Mouse (Mus musculus): Measurements from ENCODE around the gene Serping1. TPM values are rescaled to one million over a fixed set of nuclear protein-coding genes. Genes with fewer than 3 reads are reported as not detected.

Serping1 gene
- total RNA-seq, 2 experiments from 2014 or later: 7.4 to 8.4 TPM

DNA sequence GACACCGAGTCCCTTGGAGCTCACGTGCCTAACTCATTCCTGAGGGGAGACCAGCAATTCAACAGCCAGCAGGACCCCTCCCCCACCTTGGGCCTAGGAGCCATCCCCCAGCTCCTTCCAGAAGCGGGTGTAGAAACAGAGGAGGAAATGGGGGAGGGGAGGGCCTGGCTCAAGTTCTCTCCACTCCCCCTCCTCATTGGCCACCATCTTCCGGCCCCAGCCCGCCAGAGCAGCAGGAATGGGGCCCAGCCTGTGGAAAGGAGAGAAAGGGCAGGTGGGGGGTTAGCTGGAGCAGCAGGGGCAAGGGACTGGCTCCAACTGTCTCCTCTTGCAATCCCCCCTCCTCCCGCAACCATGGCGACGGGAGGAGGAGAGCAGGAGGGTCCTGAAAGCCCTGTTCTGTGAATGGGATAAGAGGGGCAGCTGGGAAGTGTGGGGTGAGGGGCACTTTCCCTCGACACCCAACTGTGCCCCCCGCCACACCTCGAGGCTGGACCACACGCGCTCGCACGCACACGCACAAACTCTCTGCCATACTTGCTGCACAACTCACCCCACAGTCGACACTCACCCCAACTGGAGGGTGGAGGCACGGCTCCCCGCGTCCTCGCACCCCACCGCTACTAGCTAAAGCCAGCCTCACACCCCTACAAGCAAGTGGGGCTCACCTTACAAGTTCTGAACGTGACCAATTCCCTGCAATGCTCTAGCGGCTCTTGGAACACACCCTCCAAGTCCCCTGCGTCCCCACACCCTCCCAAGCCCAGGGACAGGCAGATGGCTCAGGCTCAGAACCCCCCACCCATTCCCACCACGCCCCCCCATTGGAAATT lies 32.6 kb downstream of the Serping1 start:
- peak overlapping the region; percentile 78 for H3K27ac ChIP-seq
- DNase-seq (ENCODE audit: low spot score in 2 of 2): no peak
- peak overlapping the region; percentile 74 for H3K4me3 ChIP-seq
- no peak for TF ChIP-seq CTCF (conservative IDR thresholded peaks at IDR 0.05)

DNA sequence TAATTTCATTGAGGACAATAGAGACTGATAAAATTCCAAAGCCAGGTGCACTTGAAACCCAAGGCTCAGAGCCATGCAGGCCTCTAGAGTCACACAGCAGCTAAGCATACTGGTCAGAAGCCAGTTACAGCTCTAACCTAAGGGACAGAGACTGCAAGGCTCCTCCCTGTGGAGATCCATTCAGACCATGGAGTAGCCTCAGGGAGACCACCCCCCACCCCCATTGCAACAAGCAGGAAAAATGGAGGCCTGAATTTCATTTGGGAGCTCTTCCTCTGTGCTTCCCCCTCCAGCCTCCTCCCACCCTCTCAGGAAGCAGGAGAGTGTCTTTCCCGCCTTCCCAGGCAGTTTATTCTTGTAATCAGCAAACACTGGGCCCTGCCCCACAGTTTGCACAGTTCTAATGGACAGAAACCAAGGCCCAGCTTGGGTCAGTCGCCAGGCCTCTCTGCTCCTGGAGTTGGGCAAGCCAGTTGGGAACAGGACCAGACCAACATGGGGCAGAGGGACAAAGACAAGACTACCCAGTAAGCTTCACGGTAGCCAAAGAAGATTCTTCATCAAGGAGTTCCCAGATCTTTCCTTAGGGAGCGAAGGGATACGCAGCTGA lies 33.3 kb downstream of the Serping1 start:
- no peak for DNase-seq (ENCODE audit: low spot score in 2 of 2)
- Histone ChIP-seq H3K4me3 (peak overlapping the region; percentile 74), H3K27ac (peak overlapping the region; percentile 78; the same call in 1 of the 2 replicates)
- TF ChIP-seq CTCF (conservative IDR thresholded peaks at IDR 0.05): no peak

DNA sequence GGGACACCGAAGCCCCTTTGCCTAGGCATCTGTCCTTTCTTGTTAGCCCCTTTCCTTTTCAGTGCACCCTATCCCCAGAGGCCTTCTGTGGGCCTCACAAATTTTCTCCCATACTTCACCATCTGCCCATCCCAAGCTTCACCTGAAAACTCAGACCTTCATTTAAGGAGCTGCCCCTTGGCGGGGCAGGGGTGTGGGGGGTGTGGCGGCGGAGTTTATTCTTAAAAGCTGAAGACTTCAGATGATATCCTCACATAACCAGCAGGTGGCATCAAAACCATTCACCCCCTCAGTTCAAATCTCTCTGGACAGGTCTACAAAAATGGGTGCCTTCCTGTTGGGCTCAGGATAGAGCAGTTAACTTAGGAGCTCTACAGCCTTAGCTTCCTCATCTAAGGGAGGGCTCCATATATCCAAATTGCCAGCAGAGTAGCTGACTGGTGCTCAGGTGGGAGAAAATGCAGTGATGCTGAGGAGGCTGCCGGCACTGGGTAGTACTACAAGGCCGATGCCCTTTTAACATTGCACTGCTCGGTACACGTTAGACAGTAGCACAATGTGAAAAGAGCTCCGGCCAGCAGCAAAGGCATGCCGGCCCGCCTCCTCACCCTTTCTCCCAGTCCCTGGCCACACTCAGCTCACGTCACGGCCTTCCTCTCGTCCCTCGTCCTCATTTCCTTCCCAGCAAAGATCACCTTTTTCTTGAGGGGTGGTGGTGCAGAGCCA lies 34.5 kb downstream of the Serping1 start:
- no peak for DNase-seq (ENCODE audit: low spot score in 2 of 2)
- no peak overlapping the region for H3K4me3 ChIP-seq
- peak; percentile 64 for TF ChIP-seq CTCF (conservative IDR thresholded peaks at IDR 0.05)
- H3K27ac ChIP-seq: no peak overlapping the region

DNA sequence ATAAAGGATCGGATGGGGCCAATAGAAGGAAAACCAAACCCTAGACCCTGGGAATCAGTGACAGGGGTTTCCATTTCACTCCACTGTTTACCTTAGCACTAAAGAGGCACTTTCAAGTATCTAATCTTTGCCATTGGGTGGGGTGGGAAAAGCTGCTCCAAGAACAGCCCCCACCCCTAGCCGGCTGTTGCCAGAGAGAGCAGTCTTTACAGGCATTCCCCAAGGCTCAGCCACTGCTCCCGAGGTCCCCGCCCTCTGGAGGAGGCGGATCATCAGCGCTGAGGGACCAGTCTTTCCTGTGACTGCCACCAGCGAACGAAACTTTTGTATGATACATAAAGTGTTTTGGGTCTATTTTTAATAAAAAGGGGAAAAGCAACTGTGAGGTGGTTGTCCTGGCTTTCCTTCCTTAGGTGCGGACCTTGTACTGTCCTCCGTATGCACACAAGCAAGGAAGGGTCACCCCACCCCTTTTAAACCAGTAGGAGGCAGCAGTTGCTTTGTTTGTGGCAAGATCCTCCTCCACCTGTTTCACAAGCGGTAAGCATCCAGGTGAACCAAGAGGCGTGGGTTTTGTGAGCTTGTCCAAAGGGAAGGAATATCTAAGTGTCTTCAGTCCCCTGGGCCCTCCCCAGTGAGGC lies 36.9 kb downstream of the Serping1 start:
- no peak overlapping the region for H3K27ac ChIP-seq
- TF ChIP-seq CTCF (conservative IDR thresholded peaks at IDR 0.05): peak; percentile 61
- no peak overlapping the region; the same call in 1 of the 2 replicates for H3K4me3 ChIP-seq
- no peak for DNase-seq (ENCODE audit: low spot score in 2 of 2)

DNA sequence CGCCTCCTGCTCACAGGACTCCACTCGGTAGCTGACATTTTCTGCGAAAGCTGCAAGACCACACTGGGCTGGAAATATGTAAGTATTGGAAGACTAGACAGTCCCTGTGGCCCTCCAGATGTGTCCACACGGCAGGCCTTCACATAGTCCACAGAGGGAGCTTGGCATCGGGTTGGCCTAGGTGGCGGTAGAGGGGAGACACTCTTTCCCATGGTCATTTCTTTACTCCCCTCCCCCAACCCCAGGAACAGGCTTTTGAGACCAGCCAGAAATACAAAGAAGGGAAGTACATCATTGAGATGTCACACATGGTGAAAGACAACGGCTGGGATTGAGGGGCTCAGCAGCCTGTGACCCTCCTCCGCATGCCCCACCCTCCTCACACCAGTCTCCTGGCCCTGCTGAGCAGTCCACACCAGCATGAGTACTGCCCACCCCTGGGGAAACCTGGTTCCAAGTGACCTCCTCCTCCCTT lies 37.8 kb downstream of the Serping1 start:
- DNase-seq (ENCODE audit: low spot score in 2 of 2): no peak
- H3K27ac ChIP-seq: no peak overlapping the region
- H3K4me3 ChIP-seq: no peak overlapping the region; the same call in 1 of the 2 replicates
- peak; percentile 12; the same call in 1 of the 2 replicates for TF ChIP-seq CTCF (conservative IDR thresholded peaks at IDR 0.05)

DNA sequence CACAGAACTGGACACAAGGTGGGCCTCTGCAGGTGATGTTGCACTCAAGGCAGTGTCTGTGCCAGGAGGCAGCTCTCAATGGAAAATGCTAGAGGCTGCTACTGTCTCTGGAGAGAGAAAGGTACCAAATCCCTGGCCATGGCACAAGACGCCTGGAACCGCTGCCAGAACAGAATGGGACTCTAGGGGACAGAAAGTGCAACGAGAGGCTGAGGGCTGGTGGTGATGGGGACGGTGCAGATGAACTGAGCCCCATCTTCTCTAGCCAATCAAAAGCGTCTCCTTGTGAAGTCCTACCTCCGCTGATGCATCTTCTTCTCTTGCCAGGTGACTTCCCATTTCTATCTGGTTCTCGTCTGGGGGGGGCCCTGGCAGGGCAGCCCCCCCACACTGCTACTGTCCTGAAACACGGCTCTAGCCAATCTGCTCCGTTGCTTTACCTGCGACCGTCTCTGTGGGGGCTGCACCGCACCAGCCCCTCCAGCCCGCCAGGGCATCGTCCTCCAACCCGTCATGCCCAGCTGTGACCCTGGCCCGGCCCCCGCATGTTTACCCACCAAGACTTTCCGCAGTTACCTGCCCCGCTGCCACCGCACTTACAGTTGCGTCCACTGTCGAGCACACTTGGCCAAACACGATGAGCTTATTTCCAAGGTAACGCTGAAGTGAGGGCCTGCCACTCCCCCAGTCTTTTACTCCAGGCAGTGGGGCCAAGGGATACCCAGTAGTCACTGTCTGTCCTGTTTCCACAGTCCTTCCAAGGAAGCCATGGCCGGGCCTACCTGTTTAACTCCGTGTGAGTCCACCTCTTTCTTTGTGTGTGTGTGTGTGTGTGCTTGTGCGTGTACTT lies 38.7 kb downstream of the Serping1 start:
- TF ChIP-seq CTCF (conservative IDR thresholded peaks at IDR 0.05): no peak
- peak overlapping the region; percentile 80 for H3K4me3 ChIP-seq
- no peak for DNase-seq (ENCODE audit: low spot score in 2 of 2)
- peak overlapping the region; percentile 3; the same call in 1 of the 2 replicates for H3K27ac ChIP-seq

DNA sequence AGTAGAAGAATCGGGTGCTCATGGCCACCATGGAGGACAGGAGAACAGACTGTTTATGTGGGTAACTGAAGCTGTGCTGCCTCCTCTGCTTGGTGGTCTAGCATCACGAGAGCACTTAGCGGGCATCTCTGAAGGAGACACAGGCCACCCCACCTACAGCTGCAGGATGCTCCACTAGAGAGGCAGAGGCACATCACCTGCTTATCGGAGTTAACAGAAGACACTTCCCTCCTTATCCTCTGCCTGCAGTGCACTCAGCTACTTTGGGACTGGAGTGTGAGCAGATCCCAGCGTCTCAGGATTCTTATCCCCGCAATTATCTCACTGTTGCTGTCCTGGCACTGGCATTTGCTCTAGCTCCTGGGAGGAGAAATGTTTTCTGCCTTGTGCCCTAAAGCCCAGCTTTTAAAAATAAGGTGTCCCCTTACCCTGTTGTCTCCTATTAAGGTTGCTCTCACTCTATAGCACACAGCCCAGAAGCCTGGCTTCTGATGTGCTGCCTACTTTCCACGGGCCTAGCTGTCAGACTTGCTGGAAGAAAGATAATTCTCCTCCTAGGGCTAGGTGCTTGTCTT lies 39.8 kb downstream of the Serping1 start:
- no peak for TF ChIP-seq CTCF (conservative IDR thresholded peaks at IDR 0.05)
- peak overlapping the region; percentile 80 for H3K4me3 ChIP-seq
- H3K27ac ChIP-seq: peak overlapping the region; percentile 98
- no peak for DNase-seq (ENCODE audit: low spot score in 2 of 2)

DNA sequence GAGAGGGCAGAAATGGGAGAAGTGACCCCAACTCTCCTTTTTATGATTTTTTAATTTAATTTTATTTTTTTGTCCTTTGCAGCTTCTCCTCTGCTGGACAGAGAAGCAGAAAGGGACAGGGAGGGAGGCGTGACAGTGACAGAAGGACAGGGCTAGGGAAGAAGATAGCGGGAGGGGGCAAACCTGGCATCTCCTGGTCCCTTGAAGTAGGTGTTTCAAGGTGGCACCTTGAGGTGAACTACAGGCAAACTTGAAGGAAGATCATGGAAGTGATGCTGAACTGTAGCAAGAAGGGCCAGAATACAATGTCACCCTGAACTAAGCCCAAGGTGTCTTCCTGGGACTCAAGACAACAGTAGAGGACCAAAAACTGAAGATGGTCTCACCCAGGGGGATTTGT lies 40.3 kb downstream of the Serping1 start:
- Histone ChIP-seq H3K27ac (peak overlapping the region; percentile 98), H3K4me3 (peak overlapping the region; percentile 80)
- TF ChIP-seq CTCF (conservative IDR thresholded peaks at IDR 0.05): no peak
- no peak for DNase-seq (ENCODE audit: low spot score in 2 of 2)

DNA sequence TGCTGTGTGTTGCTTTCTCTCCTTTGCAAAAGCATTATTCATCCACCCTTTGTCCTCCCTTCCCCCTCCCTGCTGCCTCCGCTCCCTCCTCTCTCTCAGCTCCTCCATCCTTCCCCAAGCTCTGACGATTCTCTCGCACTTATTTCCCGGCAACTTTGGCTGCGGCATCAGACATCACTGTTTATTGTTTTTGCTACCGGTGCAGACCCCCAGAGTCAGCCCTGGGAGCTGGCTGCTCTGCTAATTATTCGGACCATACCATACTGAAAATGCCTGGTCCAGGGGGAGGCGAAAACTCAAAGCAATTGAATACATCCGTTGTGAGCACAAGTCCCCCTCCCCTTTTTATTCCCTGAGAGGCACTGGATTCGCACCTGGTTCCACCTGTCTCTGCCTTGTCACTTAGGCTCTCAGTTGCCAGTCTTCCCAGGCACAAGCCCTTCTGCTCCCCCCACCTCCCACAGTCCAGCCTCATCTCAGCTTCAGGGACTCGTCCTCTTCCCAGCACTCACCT lies 40.8 kb downstream of the Serping1 start:
- no peak for TF ChIP-seq CTCF (conservative IDR thresholded peaks at IDR 0.05)
- H3K4me3 ChIP-seq: peak overlapping the region; percentile 80
- no peak for DNase-seq (ENCODE audit: low spot score in 2 of 2)
- H3K27ac ChIP-seq: peak overlapping the region; percentile 98

DNA sequence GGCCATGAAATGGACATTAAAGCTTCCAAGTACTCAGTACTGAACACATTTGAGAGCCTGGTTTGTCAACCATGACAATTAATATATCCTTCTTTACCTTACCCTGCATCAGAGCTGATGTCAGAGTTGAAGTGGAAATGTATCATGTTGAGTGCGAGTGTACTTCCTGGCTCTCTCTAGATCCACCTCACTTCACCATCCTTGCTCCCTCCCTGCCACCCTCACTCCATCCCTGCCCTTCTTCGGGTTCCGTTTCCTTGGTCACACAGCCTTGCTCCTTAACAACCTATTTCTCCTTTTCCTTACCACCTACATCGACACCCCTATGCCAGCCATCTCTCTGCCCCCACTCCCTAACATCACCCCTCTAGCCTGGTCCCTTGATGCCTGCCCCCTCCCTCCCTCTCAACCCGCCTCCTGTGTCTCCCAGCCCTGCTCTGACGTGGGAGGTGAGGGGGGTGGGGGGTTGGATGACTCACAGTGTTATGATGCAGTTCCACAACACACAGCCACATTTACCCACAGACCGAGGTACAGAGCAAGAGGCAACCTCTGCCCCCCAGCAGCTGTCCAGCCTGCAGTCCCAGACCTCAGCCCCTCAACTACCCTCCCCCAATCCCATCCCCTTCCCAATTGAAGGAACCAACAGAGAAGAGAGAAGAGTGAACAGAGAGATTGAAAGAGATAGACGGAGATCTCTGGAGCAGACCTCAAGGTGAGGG lies 41.5 kb downstream of the Serping1 start, which contains the start of gene Ypel4:
Ypel4 (plus strand) TSS at position 480 of the 722 bp plus-strand sequence.
- TF ChIP-seq CTCF (conservative IDR thresholded peaks at IDR 0.05): no peak
- peak; percentile 82 to 84 for DNase-seq (ENCODE audit: low spot score in 2 of 2)
- Histone ChIP-seq H3K27ac (peak within 1 kb of the TSS; percentile 98), H3K4me3 (peak within 1 kb of the TSS; percentile 80)

Measured in layer of hippocampus, adult 2 months (tissue).